Mouse (Mus musculus): ENCODE measurements around the gene E130114P18Rik.

E130114P18Rik gene

GRCm38 (mm10) chr4:97648436-97648707 is 129.5 kb downstream of the E130114P18Rik start:
- DNase-seq (ENCODE audit: low spot score in 2 of 2): no peak

DNA sequence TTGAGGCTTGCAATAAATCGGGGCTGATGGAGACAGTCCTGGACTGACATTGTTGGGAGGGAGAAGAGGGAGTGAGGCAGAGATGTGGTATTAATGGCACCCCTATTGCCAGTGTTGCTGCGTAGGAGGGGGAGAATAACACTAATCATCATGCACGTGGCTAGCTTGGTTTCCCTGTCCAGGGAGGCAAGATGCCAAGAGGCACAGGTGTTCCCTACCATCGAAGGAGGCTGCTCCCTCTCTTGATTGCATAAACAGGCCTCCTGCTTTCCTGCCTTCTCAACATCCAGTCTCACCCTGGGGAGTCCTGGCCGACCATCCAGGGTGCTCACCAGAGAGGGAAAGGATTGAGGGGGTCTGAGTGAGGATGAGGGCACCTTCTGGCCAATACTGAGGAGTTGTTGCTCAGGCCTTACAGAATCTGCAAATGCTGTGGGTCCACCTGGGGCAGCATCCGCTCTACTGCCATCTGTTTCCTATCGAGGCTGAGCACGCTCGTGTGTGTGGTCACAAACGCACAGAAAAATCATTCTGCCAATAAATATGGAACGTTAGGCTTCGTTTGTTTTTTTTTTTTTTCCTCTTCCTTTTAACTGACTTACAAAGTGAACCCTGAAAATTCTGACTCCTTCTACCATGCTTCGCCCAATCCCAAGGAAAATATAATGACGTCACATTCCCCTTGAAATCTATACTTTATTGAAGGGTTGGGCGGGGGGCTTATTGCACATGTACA is 130.0 kb downstream of the E130114P18Rik start:
- DNase-seq (ENCODE audit: low spot score in 2 of 2): no peak

DNA sequence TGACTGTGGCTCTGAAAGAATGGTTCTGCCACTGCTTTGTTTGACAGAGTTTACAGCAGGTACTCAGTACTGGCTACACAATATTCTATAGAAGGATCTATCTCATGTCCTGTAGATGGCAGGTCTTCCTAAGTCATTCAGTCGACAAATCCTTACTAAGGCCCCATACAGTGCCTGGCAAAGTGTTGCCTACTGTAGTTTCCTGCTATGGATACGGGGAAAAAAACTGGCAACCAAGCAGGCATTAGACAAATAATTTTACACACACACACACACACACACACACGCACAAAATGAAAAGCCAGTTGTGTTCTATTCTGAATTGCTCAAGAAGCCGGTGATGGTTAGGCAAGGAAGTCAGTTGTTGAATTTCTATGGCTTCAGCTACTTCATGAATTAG is 130.6 kb downstream of the E130114P18Rik start:
- no peak for DNase-seq (ENCODE audit: low spot score in 2 of 2)

GRCm38 (mm10) chr4:97640385-97640784 is 137.5 kb downstream of the E130114P18Rik start:
- no peak for DNase-seq (ENCODE audit: low spot score in 2 of 2)

DNA sequence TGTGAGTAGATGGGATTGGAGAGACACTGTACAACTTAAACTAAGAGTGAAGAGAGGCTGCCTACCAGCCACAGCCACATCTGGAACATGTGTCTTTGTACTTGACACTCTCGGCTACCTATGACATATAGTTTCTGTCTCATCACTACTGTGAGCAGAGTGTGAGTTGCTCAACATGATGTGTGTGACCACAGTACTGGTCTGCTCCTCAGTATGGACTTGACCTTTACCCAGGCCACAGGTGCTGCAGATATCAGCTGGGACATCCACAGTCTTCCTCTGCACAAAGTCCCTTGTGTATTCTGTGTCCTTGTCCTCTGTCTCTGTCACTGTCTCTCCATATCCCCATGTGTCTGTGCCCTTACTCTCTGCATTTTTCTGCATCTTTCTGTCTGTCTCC is 141.3 kb downstream of the E130114P18Rik start:
- no peak for DNase-seq (ENCODE audit: low spot score in 2 of 2)

GRCm38 (mm10) chr4:97635757-97636292 is 142.1 kb downstream of the E130114P18Rik start:
- DNase-seq (ENCODE audit: low spot score in 2 of 2): no peak

GRCm38 (mm10) chr4:97635296-97635755 is 142.6 kb downstream of the E130114P18Rik start:
- no peak for DNase-seq (ENCODE audit: low spot score in 2 of 2)

DNA sequence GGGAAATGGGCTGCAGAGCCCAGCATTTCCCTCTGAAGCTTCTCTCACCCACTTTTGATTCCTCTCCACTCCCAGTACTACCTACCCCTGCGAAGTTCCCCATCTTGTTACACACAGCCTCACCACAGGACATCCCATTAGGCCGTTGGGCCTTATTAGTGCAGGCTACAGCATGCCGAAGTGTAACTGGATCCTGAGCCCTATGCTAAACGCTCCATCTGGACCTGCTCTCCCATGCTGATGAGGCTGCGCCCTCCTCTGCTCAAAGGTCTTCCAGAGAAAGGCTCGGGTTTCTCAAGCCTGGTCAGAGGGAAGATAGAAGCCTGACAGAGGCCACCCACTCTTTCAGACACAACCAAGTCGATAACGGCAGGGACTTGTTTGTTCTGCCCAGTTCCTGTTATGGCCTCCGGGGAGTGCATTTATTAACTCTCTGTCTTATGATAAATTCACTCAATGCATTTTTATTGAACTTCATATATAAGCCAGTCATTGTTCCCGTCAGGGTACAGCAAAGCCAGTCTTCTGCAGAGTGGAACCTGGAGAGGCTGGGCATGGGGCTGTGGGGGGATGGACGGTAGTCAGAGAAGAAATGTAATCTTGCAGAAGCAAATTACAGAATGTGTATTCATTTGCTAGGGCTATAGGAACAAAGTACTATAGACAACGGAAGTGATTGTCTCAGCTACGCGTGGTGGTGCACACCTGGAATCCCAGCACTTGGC is 148.8 kb downstream of the E130114P18Rik start:
- DNase-seq (ENCODE audit: low spot score in 2 of 2): no peak

DNA sequence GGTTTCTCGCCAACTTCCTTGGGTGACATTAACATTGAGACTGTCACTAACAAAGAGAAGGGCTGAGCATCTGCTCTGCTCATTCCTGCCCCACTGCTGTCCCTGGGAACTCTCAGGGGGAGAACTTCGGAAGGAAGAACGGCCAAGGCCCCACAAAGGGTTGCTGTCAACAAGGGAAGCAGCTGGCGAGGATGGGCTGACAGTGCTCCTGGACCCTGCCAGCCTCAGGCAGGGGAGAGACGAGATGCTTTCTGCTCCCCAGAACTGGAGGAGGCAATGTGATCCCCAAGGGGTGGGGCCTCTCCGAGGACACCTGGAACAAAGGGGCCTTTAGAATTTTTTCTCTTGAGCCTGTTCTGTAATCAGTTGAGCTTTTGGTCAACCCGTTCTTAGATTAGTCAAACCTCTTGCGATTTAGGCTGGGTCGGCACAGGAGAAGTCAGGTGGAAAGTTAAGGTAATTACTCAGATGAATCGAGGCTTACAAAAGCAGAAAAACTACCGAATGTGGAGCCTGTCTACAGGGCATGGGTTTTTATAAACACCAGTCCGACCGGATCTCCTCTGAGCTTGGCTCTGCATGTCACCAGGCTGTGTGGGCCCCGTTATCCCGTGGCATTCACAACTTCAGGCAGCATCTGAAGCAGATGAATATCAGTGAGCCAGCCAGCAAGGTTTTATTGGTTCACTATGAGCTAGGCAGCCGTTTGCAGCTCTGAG is 151.7 kb downstream of the E130114P18Rik start:
- DNase-seq (ENCODE audit: low spot score in 2 of 2): no peak

DNA sequence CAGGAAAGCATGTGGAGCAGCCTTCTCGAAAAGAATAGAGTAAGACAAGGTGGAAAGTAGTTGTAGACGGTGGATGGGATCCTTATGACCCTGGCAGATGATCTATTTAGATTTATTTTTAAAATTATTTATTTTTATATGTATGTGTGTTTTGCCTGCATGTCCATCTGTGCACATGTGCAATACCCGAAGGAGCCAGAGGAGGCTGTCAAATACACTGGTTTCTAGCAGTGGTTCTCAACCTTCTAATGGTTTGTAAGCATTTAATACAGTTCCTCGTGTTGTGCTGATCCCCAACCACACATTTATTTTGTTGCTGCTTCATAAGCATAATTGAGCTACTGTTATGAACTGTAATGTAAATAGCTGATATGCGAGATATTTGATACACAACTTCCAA is 154.7 kb downstream of the E130114P18Rik start:
- DNase-seq (ENCODE audit: low spot score in 2 of 2): no peak

GRCm38 (mm10) chr4:97621731-97622130 is 156.1 kb downstream of the E130114P18Rik start:
- DNase-seq (ENCODE audit: low spot score in 2 of 2): no peak

DNA sequence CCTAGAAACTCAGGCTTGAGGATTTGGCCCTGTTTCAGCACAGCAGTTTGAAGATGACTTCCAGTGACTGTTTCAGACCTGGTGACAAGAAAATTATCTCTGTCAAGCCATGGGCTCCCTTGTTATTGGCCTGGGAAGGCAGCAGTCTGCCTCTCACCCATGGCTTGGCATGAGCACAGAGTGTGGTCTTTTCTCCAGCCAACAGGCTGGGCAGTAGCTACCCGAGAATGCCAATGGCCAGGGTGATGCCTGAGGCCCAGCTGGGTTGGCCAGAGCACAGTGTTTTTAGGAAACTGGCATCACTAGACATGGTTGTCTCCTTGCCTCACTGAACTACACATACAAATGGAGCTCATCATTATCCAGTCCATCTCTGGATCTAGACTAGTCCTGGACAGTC is 157.5 kb downstream of the E130114P18Rik start:
- DNase-seq (ENCODE audit: low spot score in 2 of 2): no peak

DNA sequence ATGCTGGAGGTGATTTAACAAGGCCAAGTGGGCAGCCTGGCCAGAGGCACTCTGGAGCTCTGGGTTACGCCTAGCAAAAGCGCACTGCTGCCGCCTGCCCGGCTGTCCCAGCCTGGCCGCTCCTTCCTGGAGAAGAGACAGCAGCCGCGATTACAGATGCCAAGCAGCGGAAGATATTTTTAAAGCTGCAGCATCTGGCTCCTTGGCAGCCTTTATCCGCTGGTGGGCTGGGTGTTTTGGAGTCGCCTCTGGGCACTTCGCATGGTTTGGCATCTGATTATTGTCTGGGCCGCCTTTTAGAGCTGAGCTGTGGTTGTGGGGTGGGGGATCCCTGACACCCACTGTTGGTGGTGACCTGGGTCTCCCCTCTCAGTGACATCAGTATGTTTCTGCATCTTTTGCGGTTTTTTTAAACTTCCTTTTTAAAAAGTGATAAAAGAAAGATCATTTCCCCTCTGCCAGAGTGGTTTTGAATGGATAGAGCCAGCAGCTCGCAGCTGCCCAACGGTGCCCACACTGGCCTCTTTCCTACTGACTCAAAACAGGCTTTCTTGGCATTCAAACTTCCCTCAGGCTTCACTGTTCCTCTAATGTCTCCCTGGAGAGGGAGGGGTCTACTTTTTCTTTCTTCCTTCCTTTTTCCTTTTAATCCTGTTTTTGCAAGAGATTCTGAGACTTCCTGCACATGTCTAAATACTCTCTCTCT is 159.1 kb downstream of the E130114P18Rik start:
- no peak for DNase-seq (ENCODE audit: low spot score in 2 of 2)

DNA sequence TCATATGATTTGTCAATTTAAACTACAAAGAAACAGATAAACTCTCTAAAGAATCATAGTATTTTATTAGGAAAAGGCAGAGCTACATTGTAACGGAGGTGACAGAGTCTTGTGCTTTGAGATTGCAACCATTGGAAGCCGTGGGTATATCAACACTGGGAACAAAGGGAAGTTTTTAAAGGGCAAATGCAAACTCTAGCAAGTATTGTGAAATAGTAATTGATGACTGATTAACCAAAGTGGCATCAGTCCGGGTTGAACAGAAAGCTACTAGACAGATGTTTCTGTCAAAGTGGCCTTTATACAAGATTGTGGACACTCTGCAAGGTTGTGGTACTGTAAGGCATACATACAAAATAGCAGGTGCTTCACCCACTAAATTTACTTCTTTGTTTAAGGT is 162.8 kb downstream of the E130114P18Rik start:
- no peak for DNase-seq (ENCODE audit: low spot score in 2 of 2)

GRCm38 (mm10) chr4:97611251-97611847 is 166.5 kb downstream of the E130114P18Rik start:
- no peak for DNase-seq (ENCODE audit: low spot score in 2 of 2)

GRCm38 (mm10) chr4:97609831-97610727 is 167.8 kb downstream of the E130114P18Rik start:
- no peak for DNase-seq (ENCODE audit: low spot score in 2 of 2)

- DNase-seq (ENCODE audit: low spot score in 2 of 2): no peak
Measured at GRCm38 (mm10) chr4:97609329-97609728, 168.5 kb downstream of the E130114P18Rik start.

- no peak for DNase-seq (ENCODE audit: low spot score in 2 of 2)
Measured at GRCm38 (mm10) chr4:97608728-97609127, 169.2 kb downstream of the E130114P18Rik start.

DNA sequence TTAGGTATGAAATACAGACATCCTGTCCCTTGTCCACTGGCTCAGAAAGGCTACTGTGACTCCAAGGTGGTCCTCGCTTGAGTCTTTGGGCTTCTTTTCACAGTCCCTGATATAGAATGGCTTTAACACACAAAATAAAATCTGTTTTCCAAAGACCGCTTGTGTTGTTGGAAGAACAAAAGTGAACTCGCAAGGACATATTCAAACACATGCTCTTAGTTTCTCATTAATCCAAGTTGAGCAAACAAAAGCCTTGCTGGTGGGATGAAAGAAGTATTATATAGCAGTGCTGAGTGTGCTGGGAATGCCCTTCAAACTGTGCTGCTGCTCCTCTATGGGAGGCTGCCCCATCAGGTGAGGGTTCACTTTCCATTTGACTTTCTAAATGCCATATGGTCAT is 169.7 kb downstream of the E130114P18Rik start:
- no peak for DNase-seq (ENCODE audit: low spot score in 2 of 2)

DNA sequence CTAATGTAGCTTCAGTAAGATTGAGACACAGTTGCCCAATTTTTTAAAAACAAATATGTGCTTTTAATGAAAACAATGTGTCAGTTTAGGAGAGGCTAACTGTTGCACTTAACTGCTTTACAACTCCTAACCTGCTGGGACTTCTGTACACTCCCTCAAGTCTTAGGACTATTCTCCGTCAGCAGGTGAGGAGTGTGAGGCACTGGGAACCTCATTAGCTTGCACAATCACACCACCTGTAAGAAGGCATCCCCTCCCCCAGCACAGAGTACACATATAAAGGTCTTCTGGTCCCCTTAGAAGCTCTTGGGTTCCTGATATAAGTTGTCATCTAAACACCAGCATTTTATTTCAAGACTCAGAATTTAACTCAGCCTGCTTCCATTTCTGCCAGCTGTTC is 170.7 kb downstream of the E130114P18Rik start:
- DNase-seq (ENCODE audit: low spot score in 2 of 2): no peak

Data from spleen, postnatal 14 days (tissue).